ENCODE assay signal across 12 mouse cellular contexts in the genomic region with DNA sequence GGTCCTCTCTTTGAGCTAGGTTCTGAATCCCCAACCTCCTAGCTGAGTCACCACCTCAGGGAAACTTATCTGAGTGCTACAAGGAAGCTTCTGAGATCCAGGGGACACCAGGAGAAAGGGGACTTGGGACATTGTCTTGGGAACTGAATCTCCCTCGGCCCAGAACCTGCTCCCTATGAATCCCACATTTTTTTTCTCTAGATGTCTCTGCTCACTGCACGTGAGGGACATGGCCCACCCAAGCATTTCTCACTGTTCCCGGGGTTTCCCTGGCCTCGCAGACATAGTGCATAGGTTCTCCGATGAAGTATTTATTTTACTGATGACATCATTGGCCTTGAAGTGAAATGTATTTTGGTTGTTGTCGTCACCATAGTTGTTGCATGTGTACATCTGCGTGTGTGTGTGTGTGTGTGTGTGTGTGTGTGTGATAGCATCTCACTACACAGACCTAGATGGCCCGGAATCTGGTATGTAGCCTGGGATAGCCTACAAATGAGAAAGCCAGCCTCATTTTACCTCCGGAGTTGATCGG. TPM values are rescaled to one million over a fixed set of nuclear protein-coding genes. Genes with fewer than 3 reads are reported as not detected.
DNase-seq lines count a peak whose midpoint lies in the region; TF ChIP-seq lines count a peak whose summit lies in the region.
"Had no signal": no experiment of that assay in that cellular context is flagged by ENCODE, and none has a peak within 500 bp of the region (broad histone marks: within the 10 kb centered on the region; RNA-seq: fewer than 3 reads in every experiment).

No protein-coding gene starts in this region.

- TF ChIP-seq EP300 in ES-Bruce4 (IDR thresholded peaks at IDR 0.05; ENCODE audit: insufficient read depth, low read depth, low read length), result no peak

- TF ChIP-seq CTCF in gastrocnemius, adult 2 months (IDR thresholded peaks at IDR 0.05), result no peak
- no peak for TF ChIP-seq CTCF in ES-Bruce4 (IDR thresholded peaks at IDR 0.05; ENCODE audit: low read depth, low read length)

- no peak for DNase-seq in gastrocnemius, adult 2 months
- DNase-seq in gastrocnemius, postnatal 14 days, result no peak
- peak; percentile 8 for DNase-seq in kidney, adult 9 months
- DNase-seq in kidney, postnatal 4 days, result no peak
- DNase-seq in limb, embryonic 10.5 days (ENCODE audit: low spot score), result no peak
- DNase-seq in embryo, embryonic 9.5 days (ENCODE audit: extremely low spot score), result no peak
- no peak for DNase-seq in spleen, postnatal 4 days (ENCODE audit: low spot score in 2 of 2)

- TF ChIP-seq POLR2A in ES-Bruce4 (IDR thresholded peaks at IDR 0.05; ENCODE audit: insufficient read depth, low read length), result no peak

- no peaks in the 10 kb centered on the region for H3K9me3 ChIP-seq in ES-Bruce4 (replicated peaks; ENCODE audit: control insufficient read depth, insufficient read depth, low read length, poor library complexity, severe bottlenecking)
- H3K9me3 ChIP-seq in limb, embryonic 10.5 days (replicated peaks), result no peaks in the 10 kb centered on the region

- H3K4me1 ChIP-seq in ES-Bruce4 (ENCODE audit: control insufficient read depth, insufficient read depth, low read length), result peaks cover 19% of the 10 kb centered on the region
- H3K4me1 ChIP-seq in limb, embryonic 10.5 days, result peaks cover 97% of the 10 kb centered on the region

- no peaks in the 10 kb centered on the region for H3K36me3 ChIP-seq in ES-Bruce4 (ENCODE audit: control insufficient read depth, insufficient read depth, low read length, poor library complexity, severe bottlenecking)
- H3K36me3 ChIP-seq in limb, embryonic 10.5 days, result peaks cover 22% of the 10 kb centered on the region

- H3K9ac ChIP-seq in ES-Bruce4 (ENCODE audit: low read depth, poor library complexity, severe bottlenecking), result no peak overlapping the region

- H3K4me3 ChIP-seq in gastrocnemius, adult 2 months, result no peak overlapping the region; the same call in 1 of the 2 replicates
- no peak overlapping the region for H3K4me3 ChIP-seq in ES-Bruce4 (ENCODE audit: low read depth, low read length)
- no peak overlapping the region for H3K4me3 ChIP-seq in limb, embryonic 10.5 days

- H3K27ac ChIP-seq in gastrocnemius, adult 2 months, result peak overlapping the region; percentile 97
- H3K27ac ChIP-seq in ES-Bruce4 (ENCODE audit: insufficient read depth, low read length), result peak overlapping the region; percentile 56
- peak overlapping the region; percentile 83; the same call in 1 of the 2 replicates for H3K27ac ChIP-seq in limb, embryonic 10.5 days
- H3K27ac ChIP-seq: macrophage had no signal

- intact Hi-C loops in gastrocnemius, adult 2 months (cut with DNase I), result no loop called here
- intact Hi-C loops in gastrocnemius, postnatal 14 days (cut with DNase I; ENCODE audit: low total_unique reads), result no loop called here

- 91% methylated on average over 10 of the region's 10 CpGs for WGBS in limb, embryonic 10.5 days

- H3K27me3 ChIP-seq in ES-Bruce4 (ENCODE audit: control insufficient read depth, insufficient read depth, low read length, poor library complexity, severe bottlenecking), result no peaks in the 10 kb centered on the region
- no peaks in the 10 kb centered on the region for H3K27me3 ChIP-seq in limb, embryonic 10.5 days (ENCODE audit: low read depth, poor library complexity, severe bottlenecking)

RNA-seq across cellular contexts. Expression of a gene that starts 13.3 kb away (rescaled TPM):
- 10 to 100 TPM; 38.3 to 43.6 TPM for total RNA-seq in gastrocnemius, adult 2 months (2021)
- total RNA-seq in gastrocnemius, postnatal 14 days (2021), result 10 to 100 TPM; 38.9 to 44.2 TPM
- polyA plus RNA-seq in ES-Bruce4 (2011; ENCODE audit: insufficient read depth, insufficient read length, low read depth, missing spikeins), result 22.6 and 25.6 TPM in 2 replicates
- 9.0 and 12.1 TPM in 2 replicates for polyA plus RNA-seq in limb, embryonic 10.5 days (2016; fragmentation: Nextera tagmentation; extraction: Ambion mirVana)

RNA-seq across cellular contexts. Expression of a gene that starts 41.1 kb away (rescaled TPM):
- total RNA-seq in gastrocnemius, adult 2 months (2021), result under 1 TPM; 0.22 to 0.23 TPM
- total RNA-seq in gastrocnemius, postnatal 14 days (2021), result under 1 TPM; 0.35 to 0.78 TPM
- 1.7 and 2.5 TPM in 2 replicates for polyA plus RNA-seq in ES-Bruce4 (2011; ENCODE audit: insufficient read depth, insufficient read length, low read depth, missing spikeins)
- polyA plus RNA-seq in limb, embryonic 10.5 days (2016; fragmentation: Nextera tagmentation; extraction: Ambion mirVana), result 0.36 TPM in 1 of 2 replicates, not detected in the other
- total RNA-seq: left cerebral cortex, adult 18-20 months; monocyte, adult 5-6 weeks had no signal
- polyA plus RNA-seq: macrophage had no signal

RNA-seq across cellular contexts. Expression of a gene that starts 54.9 kb away (rescaled TPM):
- total RNA-seq in gastrocnemius, adult 2 months (2021), result not detected
- total RNA-seq in gastrocnemius, postnatal 14 days (2021), result not detected
- 1.3 and 1.8 TPM in 2 replicates for polyA plus RNA-seq in ES-Bruce4 (2011; ENCODE audit: insufficient read depth, insufficient read length, low read depth, missing spikeins)
- polyA plus RNA-seq in limb, embryonic 10.5 days (2016; fragmentation: Nextera tagmentation; extraction: Ambion mirVana), result not detected in 2 replicates
- total RNA-seq: gastrocnemius, postnatal 4 days; left cerebral cortex, adult 18-20 months; monocyte, adult 5-6 weeks had no signal
- polyA plus RNA-seq: macrophage had no signal
